Mouse (Mus musculus): ENCODE data around the gene Nr5a2.

The Nr5a2 gene

DNA sequence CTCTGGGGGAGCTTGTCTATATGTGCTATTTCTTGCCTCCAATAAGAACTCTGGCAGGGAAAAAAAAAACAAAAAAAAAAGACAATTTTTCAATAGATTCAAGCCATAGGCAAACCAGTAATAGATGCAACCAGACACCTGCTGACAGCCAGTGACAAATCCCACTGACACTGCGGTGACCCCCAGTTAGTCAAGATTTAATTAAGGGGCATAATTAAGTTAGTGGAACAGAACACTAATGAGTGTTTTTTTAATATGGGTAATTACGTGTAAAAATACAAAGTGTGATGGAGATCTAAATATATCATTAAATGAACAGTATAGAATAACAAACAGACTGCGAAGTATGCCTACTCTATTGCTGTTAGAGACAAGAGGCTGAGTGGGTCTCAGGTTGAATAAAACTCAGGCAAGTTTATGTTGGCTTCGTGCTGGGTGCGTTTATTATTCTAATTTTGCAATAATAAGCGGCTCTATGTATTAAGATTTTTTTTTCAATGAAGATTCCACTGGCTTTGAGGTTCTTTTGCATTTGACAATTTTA lies 50.7 kb downstream of the Nr5a2 start:
- no peak for DNase-seq

DNA sequence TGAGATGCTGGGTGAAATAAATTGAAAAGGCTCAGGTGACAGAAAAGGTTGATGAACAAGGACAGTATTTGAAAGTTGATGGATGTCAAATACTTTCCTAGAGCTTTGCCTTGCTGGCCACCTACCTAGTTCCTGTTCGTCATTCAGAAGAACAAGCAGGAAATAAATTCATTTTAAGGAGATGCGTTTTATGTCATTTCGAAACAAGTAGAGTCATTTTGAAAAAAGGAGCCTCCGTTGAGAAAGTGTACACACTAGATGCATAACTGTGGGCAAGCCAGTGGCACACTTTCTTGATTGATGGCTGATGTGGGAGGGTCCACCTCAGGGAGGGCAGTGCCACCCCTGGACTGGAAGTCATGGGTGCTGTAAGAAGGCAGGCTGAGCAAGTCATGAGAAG lies 62.1 kb downstream of the Nr5a2 start:
- DNase-seq: no peak

DNA sequence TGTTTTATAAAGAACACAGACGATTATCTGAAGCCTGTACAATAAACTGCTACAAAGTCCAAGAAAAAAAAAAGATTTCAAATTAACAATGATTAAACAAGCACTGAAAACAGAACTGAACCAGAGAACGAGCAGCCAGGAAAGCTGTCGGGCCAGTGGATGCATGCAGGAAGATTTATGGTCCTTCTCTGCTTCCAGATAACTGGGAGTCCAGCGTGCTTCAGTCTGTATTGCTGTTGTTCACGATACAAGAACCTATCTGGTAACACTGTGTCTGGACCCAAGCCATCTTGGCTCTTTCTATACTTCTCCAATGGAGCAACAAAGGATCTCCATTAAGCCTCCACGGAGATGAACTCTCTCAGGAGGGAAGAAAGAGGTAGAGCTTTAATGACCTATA lies 63.9 kb downstream of the Nr5a2 start:
- peak; percentile 3 to 7 for DNase-seq

DNA sequence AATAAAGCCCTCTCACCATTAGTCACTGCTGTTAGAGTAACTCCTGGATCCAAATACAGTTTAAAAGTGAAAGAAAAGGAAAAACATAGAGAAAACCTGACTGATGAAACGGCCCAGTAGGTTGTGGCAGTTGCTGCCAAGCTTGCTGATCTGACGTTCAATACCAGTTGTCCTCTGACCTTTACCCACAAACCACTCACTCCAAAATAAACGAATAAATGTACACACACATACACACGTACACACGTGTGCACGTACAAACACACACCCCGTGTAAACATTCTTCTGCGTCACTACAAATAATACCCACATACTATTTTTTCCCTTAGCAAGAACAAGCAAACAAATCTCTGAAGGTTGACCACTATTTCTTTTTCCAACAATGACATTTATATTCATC lies 64.4 kb downstream of the Nr5a2 start:
- DNase-seq: no peak

DNA sequence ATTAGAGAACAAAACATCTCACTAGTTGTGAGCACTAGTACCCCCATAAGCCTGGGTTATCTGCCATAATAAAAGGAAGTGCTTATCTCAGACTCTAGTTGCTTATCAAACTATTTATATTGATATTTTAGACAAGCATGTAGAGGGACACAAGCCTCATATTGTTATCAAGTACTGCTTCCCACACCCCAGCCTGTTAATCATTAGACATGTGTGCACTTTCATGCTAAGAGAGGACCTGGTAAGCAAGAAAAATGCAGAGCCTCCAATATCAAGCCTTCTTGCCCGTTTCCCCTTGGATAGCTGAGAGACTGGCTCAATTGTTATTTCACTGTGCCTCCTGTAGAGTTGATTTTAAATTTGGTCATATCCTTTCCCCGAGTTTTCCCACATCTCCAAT lies 65.5 kb downstream of the Nr5a2 start:
- DNase-seq: no peak

DNA sequence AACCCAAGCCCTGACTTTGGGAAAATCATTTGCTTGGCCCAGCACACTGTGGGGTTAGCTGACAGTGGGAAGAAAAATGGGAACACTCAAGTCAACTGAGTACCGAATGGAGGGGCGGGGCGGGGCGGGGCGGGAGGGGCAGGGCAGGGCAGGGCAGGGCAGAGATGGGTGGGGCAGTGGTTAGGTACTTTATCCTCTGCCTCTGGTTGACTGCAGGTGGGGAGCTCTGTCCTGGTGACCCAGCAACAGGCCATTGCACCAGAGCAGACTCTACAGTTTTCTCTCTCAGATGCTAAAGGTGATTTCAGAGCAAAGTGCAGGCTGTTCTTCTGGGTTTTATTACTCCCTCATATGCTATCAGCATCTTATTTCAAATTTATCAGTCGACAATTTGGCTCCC lies 67.1 kb downstream of the Nr5a2 start:
- DNase-seq: no peak

DNA sequence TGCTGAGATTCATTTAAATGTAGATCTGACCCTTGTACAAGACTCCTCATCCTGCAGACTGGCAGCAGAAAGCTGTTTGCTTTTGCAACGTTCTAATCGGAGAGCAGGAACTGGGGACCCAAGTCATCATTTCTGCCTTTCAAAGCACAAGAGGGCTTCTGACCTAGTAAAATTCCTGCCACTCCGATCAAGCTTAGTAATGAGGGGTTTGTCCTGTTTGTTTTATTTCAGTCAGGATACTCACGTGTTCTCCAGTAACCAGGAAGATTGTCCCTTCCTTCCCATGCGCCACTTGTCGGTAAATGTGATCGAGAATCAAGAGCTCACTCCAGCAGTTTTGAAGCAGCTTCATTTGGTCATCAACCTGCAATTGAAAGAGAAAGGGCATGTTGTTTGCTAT lies 69.8 kb downstream of the Nr5a2 start:
- no peak for DNase-seq

DNA sequence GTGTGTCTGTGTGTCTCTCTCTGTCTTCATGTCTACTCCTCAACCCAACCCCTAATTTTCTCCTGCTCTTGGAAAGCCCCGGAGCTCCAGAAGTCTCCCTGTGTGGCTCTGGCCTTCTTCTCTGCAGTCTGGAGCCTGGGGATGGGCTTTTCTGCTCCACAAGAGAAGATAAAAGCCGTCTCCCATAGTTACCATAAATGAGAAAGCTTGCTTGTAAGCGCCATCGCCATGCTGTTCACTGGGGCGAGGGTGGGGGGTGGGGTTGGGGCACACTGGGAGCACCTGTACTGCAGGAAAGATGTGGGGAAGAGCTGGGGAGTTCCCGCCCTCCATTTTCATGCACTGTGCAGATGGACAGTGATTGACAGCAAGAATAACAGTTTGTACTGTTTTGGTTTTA lies 71.5 kb downstream of the Nr5a2 start:
- no peak for DNase-seq

DNA sequence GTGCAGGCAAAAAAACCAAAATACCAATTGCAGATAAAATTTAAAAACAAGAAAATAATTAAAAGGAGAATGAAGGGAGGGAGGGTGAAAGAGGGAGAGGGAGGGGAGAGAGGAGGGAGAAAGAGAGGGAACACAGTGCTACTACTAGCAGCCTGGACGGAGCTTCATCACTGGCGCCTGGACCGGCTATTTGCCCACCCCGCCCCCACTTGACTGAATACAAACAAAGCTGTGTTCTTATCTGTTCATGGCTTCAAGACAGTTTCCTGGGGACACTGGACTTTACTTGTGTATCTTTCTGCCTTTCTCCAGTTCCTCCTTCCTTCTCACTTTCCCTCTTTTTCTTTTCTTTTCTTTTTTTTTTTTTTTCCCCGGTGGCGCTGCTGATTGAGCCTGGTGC lies 73.6 kb downstream of the Nr5a2 start:
- DNase-seq: no peak

DNA sequence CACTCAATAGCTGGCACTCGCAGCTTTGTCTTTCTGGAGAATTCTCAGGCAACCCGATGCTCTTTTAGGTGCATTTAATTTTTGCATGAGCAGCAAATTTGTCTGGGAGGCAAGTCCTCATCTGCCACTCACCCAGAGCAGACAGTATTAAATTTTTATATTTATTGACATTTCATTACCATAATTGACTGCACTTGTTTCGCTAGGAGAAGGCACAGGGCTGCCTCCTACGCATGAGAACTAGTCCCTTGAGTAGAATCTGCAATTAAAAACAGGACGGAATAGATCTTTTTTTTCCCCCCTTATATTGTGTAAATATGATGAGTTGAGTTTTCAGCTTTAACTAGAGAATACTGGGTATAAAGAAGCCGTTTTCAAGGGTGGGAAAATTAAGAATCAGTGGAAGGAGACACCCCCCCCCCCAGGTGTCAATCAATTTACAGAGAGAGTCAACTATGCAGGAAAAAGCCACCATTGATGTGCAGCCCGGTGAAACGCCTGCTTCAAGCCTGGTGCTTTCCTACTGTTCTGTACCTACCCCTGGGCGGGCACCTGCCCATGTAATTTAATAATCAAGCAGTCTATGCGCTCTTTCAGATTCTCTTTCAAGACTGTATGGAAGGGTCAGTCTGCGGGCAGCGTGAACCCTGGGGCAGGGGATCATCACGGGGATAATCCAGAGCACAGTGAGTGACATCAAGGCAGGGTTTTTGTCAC lies 76.6 kb downstream of the Nr5a2 start:
- no peak for DNase-seq

DNA sequence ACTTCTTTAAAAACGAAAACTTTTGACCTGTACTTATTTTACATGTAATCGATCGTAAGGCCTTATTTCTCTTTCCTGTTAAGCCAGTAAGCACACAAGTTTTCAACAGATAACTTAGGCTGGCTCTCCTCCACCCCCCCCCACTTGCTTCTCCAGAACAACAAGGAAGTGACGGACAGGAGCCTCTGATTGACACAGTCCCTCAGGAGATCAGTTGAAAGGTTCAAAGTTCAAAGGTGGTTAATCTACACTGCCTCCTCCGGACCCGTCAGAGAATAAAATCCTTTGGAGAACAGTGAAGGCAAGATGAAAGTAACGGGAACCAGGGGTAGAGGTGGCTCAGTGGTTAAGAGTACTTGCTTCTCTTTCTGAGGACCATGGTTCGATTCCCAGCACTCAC lies 80.0 kb downstream of the Nr5a2 start:
- DNase-seq: no peak

DNA sequence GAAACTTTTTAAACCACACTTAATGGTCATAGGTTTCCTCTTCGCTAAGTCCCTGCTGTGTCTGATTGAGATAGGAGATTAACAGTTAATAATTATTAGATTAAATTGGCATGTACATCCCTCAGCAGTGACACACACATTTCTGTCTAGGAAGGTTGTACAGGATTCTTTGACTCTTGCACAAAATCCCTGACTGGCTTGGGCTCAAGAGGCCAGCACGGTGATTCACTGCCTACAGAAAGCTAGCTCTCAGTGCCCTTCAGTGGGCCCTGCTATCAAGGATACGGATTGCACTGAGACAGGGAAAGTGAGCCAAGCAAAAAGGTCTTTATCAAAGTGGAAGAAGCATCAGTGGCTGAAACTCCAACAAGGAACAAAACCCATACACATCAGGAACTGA lies 85.2 kb downstream of the Nr5a2 start:
- DNase-seq: no peak

DNA sequence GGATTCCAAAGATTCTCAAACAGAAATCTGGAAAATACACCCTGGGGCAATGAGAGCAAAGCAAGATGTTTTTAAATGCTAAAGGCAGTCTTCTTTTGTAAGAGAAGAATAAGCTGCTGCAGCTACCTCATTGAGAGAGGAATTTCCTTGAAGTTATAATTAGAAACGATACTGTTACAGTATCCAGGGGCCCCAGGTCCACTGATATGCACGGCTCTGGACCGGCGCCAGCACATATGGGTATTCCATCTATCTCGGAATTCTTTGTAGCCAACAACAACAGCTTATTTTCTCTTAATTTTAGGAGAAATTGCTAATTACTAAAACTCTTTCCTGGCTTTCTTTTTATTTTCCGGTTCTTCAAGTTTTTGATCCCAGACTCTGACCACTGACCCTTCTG lies 91.3 kb downstream of the Nr5a2 start:
- peak in 1 of 2 experiments; percentile 10 for DNase-seq

DNA sequence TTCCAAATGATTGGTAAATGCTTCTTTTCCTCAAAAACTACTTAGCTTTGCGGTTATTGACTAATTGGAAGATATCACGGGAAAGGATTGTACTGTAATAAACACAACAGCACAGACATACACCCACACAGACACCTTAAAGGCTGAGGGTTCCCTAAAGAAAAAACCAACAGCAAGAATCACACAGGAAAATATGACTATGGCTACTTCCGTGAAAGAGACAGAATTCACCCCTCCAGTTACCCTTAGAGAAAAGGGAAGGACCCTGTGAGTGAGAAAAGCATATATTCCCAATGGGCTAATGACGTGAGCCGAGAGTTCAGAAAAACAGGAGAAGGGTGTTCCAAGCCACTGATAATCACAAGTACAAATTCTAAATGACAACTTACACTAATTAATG lies 92.0 kb downstream of the Nr5a2 start:
- DNase-seq: no peak

DNA sequence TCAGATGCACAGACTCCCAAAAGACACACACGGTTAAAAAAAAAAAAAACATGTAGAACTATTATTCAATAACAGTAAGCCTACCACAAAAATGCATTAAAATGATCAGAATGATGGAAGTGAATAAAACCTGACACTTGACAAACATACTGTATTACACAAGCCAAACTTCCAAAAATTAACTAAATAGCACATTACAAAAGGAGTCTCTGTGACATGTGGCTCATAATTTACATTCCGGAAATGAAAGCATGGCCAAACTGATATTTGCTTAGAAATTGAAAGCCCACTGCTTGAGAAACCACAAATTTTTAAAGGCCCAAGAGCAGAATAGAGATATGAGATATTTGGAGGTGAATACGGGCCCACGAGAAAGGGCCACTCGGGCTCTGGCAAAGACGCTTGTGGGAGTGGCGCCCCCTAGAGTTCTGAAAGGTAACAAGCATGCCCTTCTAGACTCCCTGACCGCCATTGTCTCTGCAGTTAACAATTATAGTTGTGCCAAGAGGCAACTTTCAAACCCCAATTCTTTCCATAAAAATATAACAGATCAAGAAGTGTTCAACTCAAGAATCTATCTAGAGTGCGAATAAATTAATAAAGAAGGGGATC lies 93.7 kb downstream of the Nr5a2 start:
- peak; percentile 14 to 34 for DNase-seq

DNA sequence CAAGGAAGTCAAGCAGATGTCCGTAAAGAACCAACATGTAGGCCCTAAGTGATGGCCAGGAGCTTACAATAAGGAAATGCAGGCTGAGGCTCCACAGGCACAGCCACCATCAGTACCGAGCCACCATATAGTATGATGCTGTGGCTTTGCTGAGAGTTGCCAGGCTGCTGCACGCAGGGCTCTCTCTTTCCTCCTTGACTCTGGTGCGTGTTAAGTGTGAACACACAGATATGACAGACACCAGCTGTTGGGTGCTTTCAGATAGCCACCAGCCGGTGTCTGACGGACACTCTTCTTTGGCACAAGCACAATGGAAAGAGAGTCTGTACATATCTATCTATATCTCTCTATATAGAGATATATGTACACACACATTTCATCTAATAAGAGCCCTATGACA lies 97.0 kb downstream of the Nr5a2 start:
- DNase-seq: no peak

DNA sequence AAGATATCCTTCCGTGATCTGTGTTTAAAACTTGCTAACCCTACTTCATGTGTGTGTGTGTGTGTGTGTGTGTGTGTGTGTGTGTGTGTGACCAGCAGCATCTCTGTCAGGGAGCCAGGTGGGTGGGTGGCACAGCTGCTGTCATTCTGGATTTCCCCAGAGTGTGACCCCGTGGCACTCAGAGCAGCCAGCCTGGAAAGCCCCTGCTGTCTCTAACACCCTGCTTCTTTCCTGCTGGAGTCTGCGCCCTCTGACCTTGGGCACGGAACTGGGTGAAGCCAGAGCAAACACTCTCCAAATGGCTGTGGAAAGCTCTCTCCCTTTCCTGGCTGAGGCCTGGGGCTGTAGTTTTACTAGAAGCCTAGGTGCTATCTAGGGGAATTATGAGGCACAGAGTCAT lies 100.8 kb downstream of the Nr5a2 start:
- no peak for DNase-seq

DNA sequence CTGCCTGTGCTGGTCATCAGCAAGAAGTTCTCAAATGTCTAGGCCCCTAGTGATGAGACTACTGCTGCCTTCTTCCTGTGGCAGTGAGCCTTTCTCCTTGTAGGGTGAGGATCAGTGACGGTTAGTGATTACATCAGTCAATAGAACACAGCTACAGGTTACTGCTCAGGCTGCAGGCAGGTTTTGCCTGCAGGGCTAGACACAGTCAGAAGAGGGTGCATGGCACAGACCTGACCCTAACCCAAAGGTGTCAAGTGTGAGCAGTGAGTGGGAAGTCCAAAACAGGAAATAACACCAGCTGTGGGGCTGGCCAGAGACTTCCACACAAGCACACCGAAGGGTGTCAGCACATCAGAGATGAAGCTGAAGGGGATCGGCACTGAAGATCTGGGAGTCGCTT lies 101.5 kb downstream of the Nr5a2 start:
- no peak for DNase-seq

DNA sequence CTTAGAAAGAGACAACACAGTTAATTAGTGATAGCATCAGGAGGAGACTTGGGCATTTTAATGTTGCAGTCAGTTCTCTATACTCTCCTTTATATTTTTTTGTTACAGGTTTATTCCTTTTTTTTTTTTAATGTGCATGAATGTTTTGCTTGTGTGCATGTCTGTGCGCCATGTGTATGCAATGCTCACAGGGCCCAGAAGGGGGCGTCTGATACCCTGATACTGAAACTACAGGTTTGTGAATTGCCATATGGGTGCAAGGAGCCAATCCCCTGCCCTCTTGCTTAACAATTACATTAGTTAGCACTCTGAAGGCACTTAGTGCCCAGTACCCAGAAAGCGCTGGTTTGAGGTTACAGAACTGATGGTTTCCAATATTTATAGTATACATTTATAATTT lies 104.1 kb downstream of the Nr5a2 start:
- peak in 1 of 2 experiments; percentile 7 for DNase-seq

DNA sequence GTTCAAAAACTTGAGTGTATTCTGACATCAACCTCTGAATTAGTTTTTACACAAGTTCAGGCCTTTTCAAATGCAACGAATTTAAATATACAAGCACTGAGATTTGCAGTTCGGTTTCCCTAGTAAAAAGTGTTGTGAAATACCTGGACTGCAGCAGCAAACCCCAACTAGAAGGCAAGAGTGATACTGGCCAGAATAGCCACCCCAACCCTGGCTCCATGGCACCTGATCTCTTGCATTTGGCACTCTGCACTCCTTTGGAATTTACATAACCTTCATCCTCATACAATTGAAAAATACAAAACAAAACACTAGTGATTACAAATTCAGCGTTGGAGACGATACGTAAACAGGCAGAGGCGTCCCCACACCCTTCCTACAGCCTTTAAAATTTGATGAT lies 111.5 kb downstream of the Nr5a2 start:
- DNase-seq: no peak

DNA sequence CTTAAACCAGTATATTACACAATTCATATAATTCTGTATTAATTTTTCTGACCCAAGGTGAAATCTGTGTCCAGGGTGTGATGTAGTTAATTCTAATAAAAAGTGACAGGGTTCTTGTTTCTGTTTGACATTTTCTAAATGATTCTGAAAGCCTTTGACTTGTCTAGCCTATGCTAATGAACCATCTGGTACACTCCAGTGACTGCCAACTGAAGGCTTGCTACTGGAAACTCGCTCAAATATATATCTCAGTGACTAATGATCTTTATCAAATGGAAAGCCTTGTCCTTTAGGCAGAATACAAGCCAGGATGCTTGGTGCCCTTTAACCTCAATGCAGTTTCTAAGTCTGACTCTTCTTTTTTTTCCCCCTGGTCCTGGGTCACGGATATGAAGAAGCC lies 114.2 kb downstream of the Nr5a2 start:
- DNase-seq: peak; percentile 13 to 52

DNA sequence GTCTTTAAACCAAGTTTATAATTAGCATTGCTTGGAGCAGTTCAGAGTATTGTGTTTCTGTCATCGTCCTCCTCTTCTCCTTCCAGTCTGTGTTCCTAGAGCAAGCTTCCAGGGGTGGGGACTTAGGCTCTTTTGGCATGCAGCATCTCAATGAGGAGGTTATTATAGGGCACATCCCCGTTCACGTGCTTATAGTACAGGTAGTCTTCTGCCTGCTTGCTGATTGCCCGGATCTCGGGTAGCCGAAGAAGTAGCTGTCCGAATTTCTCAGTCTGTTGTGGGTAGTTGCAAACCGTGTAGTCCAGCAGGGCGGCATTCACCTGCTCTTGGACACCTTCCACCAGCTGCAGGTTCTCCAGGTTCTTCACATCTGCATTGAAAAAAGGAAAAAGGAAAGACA lies 114.9 kb downstream of the Nr5a2 start:
- peak in 1 of 2 experiments; percentile 13 for DNase-seq

DNA sequence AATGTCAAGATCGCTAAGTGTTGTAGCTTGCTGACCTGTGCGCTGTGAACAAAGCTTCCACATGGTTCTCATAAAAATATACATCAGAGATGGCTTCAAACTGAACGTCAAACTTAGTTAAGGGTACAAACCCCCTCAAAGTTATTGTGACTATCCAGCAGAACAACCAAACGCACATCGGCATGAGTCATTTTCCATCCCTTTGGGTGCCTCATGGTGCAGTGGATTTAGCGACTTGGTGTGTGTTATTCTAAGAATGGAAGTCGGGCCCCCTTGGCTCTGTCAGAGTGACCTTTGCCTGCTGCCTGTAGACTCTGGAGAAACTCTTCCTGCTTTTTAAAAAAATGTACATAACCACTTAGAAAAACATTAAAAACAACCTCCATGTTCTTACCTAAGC lies 119.7 kb downstream of the Nr5a2 start:
- no peak for DNase-seq

DNA sequence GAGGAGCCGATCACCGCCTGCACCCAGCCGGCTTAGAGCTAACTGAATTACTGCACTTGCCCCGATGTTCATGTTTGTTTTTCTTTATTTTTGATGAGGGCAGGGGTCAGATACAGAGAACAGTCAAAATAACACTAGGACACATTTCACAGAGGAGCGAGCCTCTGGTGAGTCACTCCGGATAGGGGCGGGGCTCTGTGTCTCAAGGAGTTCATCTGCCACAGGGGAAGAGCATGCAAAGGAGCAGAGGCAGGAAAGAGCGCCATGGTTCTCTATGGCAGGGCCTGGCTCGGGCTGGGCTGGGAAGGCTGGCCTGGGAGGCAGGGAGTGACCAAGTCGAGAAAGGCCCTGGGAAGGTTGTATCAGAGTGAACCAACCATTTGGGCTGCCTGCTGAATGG lies 121.0 kb downstream of the Nr5a2 start:
- DNase-seq: no peak
